Mouse (Mus musculus) forebrain, embryonic 12.5 days (tissue): ENCODE results near the gene Lasp1. TPM values are rescaled to one million over a fixed set of nuclear protein-coding genes. Genes with fewer than 3 reads are reported as not detected.

Experiments used
- ATAC-seq: fragments of 200-750 bp; cut with Nextera tagmentation; 2 replicates; pipeline ENCODE4 v1.8.0; 2017; ENCODE audit warnings: moderate TSS enrichment; ENCODE audit not compliant: low FRiP score
- H3K27ac ChIP-seq: fragments of 300-500 bp; sonication (generic); 2 replicates; pipeline ENCODE4 v1.5.1; 2016; ENCODE audit warnings: mild to moderate bottlenecking
- H3K27me3 ChIP-seq: fragments of 300-500 bp; sonication (generic); 2 replicates; pipeline ENCODE4 v1.6.1; 2016; ENCODE audit warnings: mild to moderate bottlenecking
- H3K36me3 ChIP-seq: fragments of 300-500 bp; sonication (generic); replicated peaks from 2 replicates; pipeline ENCODE4 v1.6.1; 2016; ENCODE audit warnings: mild to moderate bottlenecking
- H3K4me1 ChIP-seq: fragments of 300-500 bp; sonication (generic); 2 replicates; pipeline ENCODE4 v1.6.1; 2016
- H3K4me2 ChIP-seq: fragments of 300-500 bp; sonication (generic); 2 replicates; pipeline ENCODE4 v1.6.1; 2016; ENCODE audit warnings: mild to moderate bottlenecking, moderate library complexity
- H3K4me3 ChIP-seq: fragments of 300-500 bp; sonication (generic); replicated peaks from 2 replicates; pipeline ENCODE4 v1.5.1; 2016; ENCODE audit warnings: mild to moderate bottlenecking
- H3K9ac ChIP-seq: fragments of 300-500 bp; sonication (generic); 2 replicates; pipeline ENCODE4 v1.6.1; 2016; ENCODE audit warnings: mild to moderate bottlenecking
- H3K9me3 ChIP-seq: fragments of 300-500 bp; sonication (generic); 2 replicates; pipeline ENCODE4 v1.6.1; 2016
- WGBS: fragments of 180-500 bp; shearing (Covaris S2); methylation state at CpG from one replicate; pipeline ENCODE4 v1.1.7; 2016; 5-methylcytosine and 5-hydroxymethylcytosine counted together
- polyA plus RNA-seq: library from polyadenylated mRNA; unstranded; fragments of >200 nt; fragmentation: Nextera tagmentation; extraction: Ambion mirVana; gene quantifications from 2 replicates; pipeline ENCODE4 v1.2.1, GENCODE M21; 2016

Gene Lasp1
- polyA plus RNA-seq, 1 experiment from 2014 or later = 103 TPM

DNA sequence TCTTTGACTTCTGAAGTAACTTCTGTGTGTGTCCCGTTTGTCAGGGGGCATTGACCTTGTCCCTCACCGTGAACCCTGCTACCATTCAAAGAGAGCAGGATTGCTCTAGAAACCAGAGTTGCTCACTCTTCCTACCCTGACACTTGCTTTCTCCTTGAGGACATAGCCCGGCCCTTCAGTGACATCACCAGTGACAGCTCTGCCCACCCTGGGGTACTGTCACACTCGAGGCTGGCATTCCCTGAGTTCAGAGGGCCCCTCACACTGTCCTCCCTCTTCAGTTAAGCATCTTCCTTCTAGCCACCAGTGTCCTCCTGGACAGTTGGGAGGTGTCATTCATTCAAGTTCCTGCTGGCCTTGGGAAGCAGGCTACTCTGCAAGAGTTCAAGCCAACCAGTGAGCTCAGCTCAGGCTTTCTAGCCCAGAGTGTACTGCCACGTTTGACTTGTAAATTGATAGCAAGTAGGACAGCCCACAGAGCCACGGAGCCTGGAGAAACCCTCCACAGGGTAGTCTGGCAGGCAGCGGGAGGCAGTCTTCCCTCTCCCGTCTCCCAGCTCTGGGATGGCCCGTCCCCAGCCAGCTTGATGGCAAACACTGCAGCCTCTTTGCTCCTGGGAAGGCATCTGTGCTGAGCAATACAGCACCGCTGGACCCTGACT is 40.1 kb downstream of the Lasp1 start:
- Histone ChIP-seq H3K9me3 (no peaks in the 10 kb centered on the region), H3K27ac (peak overlapping the region; percentile 36; the same call in 1 of the 2 replicates), H3K4me3 (no peak overlapping the region), H3K9ac (0 out of 2 replicates have a peak overlapping the region, but pooled peaks have one; percentile 14), H3K4me1 (peaks cover 14% of the 10 kb centered on the region), H3K4me2 (no peak overlapping the region), H3K36me3 (peaks cover 42% of the 10 kb centered on the region), H3K27me3 (no peaks in the 10 kb centered on the region)
- WGBS = 41% methylated on average over 10 of the region's 10 CpGs
- no peak for ATAC-seq

DNA sequence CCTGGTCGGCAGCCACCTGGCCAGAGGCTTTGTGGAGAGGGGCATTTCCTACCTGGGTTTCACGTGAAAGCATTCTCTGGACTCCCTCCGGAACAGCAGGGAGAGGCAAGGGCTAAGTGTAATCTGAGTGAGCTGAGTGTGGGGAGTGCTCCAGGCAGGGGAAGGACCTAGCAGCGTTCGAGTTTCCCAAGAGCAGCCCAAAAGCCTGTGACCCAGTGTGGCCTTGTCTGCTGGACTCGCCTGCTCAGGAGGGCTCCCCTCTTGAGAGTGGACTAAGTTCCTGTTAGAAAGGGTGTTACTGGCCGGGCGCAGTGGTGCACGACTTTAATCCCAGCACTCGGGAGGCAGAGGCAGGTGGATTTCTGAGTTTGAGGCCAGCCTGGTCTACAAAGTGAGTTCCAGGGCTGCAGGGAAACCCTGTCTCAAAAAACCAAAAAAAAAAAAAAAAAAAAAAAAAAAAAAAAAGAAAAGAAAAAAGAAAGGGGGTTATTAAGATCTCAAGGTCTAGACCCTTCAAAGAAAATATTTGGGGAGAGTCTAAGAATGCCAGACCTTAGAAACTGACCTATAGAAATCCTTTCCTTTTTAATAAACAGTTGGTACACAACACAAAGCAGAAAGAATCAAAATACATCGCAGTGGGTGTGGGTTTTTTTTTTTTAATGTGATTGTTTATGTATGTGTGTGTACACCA is 40.8 kb downstream of the Lasp1 start:
- H3K27me3 ChIP-seq = no peaks in the 10 kb centered on the region
- peak overlapping the region; percentile 36; the same call in 1 of the 2 replicates for H3K27ac ChIP-seq
- ATAC-seq = no peak
- H3K4me1 ChIP-seq = peaks cover 14% of the 10 kb centered on the region
- H3K9me3 ChIP-seq = no peaks in the 10 kb centered on the region
- 57% methylated on average over 11 of the region's 11 CpGs for WGBS
- no peak overlapping the region for H3K4me2 ChIP-seq
- no peak overlapping the region for H3K4me3 ChIP-seq
- H3K9ac ChIP-seq = 0 out of 2 replicates have a peak overlapping the region, but pooled peaks have one; percentile 14
- H3K36me3 ChIP-seq = peaks cover 35% of the 10 kb centered on the region

DNA sequence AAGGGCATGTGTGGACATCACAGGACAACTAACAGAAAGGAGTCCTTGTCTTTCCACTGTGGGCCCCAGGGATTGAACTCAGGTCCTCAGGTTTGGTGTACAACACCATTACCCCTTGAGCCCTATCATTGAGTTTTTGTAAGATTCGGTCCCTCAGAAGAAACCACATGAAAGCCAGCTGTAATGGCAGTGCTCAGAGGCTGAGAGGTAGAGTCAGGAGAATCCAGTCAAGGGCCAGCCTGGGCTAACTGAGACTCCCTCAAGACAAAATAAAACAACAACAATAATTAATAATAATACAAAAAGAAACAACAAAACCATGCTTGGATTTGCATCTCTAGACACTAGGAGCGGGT is 41.3 kb downstream of the Lasp1 start:
- peak overlapping the region; percentile 54; the same call in 1 of the 2 replicates for H3K4me3 ChIP-seq
- peak overlapping the region; percentile 70; the same call in 1 of the 2 replicates for H3K9ac ChIP-seq
- WGBS = 65% methylated on average over 2 of the region's 2 CpGs
- peak overlapping the region; percentile 91 for H3K27ac ChIP-seq
- peak overlapping the region; percentile 65 for H3K4me2 ChIP-seq
- no peaks in the 10 kb centered on the region for H3K27me3 ChIP-seq
- no peak for ATAC-seq
- no peaks in the 10 kb centered on the region for H3K9me3 ChIP-seq
- peaks cover 14% of the 10 kb centered on the region for H3K4me1 ChIP-seq
- peaks cover 30% of the 10 kb centered on the region for H3K36me3 ChIP-seq

DNA sequence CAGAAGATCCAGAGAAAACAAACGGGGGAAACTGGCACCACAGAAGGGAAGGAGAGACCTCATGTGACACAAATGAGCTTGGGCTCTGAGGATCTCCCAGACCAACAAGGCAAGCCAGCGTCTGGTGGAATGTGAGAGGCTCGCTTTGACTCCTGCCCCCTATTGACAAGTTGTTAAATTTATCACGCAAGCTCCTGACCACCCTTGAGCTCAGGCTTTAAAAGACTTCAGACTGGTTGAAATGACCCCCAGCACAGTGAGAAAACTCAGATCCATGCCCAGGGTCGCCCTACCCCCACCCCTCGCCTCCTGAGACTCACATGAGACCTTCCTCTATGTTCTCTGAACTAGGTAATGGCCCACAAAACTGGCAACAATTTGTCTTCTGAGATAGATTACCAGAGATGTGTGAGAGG is 41.7 kb downstream of the Lasp1 start, which contains the start of gene B230217C12Rik:
B230217C12Rik (plus strand) TSS at position 242 of the 416 bp plus-strand sequence.
- peak within 1 kb of the TSS; percentile 91 for H3K27ac ChIP-seq
- H3K9me3 ChIP-seq = no peaks in the 10 kb centered on the region
- peak within 1 kb of the TSS; percentile 54 for H3K4me3 ChIP-seq
- peaks cover 14% of the 10 kb centered on the region for H3K4me1 ChIP-seq
- ATAC-seq = peak; percentile 62
- H3K9ac ChIP-seq = peak within 1 kb of the TSS; percentile 70
- under 1% methylated on average over 6 of the region's 6 CpGs for WGBS
- H3K4me2 ChIP-seq = peak within 1 kb of the TSS; percentile 65
- no peaks in the 10 kb centered on the region for H3K27me3 ChIP-seq
- H3K36me3 ChIP-seq = peaks cover 25% of the 10 kb centered on the region

DNA sequence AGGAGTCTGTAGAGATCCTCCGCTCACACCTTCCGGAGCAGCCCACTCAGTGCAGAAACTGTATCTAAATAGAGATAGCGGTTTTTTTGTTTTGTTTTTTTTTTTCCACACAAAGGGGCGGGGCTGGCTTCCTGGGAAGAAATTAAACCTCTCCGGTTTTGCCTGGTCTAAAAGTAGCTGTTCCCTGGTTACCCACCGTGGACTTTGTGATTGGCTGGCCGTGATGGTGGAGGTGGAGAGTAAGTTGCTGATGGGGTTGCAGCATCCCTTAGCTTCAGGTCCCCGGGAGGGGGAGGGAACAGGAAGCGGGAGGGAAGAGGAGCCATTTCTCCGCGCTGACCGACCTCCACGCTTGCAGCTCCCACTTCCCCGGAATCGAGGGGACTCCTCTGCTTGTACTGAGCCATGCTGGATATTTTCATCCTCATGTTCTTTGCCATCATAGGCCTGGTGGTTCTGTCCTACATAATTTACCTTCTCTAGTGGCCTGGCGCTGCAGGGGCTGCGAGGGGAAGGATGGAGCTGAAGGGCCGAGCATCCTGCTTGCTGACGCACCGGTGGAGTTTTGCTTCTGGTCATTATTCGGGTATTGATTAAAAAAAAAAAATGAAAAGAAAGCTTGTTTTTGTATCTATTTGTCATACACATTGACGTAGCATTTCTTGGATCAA is 42.3 kb downstream of the Lasp1 start:
- H3K27me3 ChIP-seq = no peaks in the 10 kb centered on the region
- H3K4me1 ChIP-seq = peaks cover 14% of the 10 kb centered on the region
- H3K9ac ChIP-seq = peak overlapping the region; percentile 70
- ATAC-seq = peak; percentile 88
- WGBS = 1% methylated on average over 22 of the region's 22 CpGs
- H3K27ac ChIP-seq = peak overlapping the region; percentile 91
- peak overlapping the region; percentile 54 for H3K4me3 ChIP-seq
- no peaks in the 10 kb centered on the region for H3K9me3 ChIP-seq
- peaks cover 20% of the 10 kb centered on the region for H3K36me3 ChIP-seq
- peak overlapping the region; percentile 65 for H3K4me2 ChIP-seq

DNA sequence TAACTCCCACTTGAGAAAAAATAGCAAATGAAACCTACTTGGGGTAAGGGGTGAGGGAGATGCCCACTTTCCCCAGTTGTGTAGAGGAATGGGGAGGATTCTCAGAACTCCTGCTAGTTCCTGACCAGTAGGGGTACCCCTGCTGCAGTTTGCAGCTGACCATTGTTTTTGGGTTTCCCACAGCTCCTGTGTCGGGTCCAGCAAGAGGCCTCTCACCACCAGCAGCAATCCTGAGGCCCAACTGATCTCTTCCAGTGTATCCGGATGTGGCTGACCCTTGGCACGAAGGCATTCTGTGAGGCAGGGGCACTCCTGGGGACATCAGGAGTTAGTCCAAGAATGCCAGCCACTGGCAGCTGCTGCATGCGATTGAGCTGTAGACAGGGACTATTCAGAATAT is 43.2 kb downstream of the Lasp1 start:
- peaks cover 14% of the 10 kb centered on the region for H3K4me1 ChIP-seq
- H3K4me2 ChIP-seq = peak overlapping the region; percentile 65
- H3K9me3 ChIP-seq = no peaks in the 10 kb centered on the region
- peak overlapping the region; percentile 54 for H3K4me3 ChIP-seq
- no peak for ATAC-seq
- peaks cover 11% of the 10 kb centered on the region for H3K36me3 ChIP-seq
- peak overlapping the region; percentile 69; the same call in 1 of the 2 replicates for H3K27ac ChIP-seq
- peak overlapping the region; percentile 36; the same call in 1 of the 2 replicates for H3K9ac ChIP-seq
- no peaks in the 10 kb centered on the region for H3K27me3 ChIP-seq
- 32% methylated on average over 4 of the region's 4 CpGs for WGBS

DNA sequence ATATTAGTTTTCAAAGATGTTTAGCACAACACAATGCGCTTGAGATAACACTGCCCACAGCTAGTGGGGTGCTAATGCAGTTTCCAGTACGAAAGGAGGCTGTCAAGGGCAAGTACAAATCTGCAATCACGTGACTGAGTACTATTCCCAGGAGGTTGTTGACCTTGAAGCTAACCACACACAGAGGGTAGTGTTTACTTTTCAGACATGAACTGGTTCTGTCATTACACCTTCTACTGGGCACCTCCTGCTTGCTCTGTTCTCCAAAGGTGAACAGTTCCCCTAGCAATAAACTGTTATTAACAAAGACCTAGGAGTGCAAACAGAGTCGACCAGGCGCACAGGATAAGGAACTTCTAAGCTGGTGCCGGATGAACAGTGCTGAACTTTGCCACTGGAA is 51.6 kb downstream of the Lasp1 start:
- no peak overlapping the region for H3K4me2 ChIP-seq
- WGBS = 78% methylated on average over 6 of the region's 6 CpGs
- H3K4me3 ChIP-seq = no peak overlapping the region
- no peak overlapping the region for H3K27ac ChIP-seq
- H3K36me3 ChIP-seq = no peaks in the 10 kb centered on the region
- no peaks in the 10 kb centered on the region for H3K27me3 ChIP-seq
- no peak for ATAC-seq
- no peaks in the 10 kb centered on the region for H3K9me3 ChIP-seq
- no peak overlapping the region for H3K9ac ChIP-seq
- H3K4me1 ChIP-seq = no peaks in the 10 kb centered on the region

DNA sequence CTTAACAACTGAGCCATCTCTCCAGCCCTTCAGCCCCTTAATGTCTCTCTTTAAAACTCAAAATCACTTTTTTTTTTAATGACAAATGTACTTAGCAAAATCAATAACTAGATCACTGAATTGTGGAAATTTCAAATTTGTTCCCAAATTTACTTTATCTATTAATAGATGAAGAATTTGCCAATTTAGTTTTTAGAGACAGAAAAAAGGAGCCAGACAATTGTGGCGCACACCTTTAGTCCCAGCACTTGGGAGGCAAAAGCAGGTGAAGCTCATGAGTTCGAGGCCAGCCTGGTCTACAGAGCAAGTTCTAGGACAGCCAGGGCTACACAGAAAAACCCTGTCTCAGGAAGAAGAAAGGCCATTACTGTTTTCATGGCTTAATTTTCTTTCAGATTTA is 52.8 kb downstream of the Lasp1 start:
- no peaks in the 10 kb centered on the region for H3K4me1 ChIP-seq
- no peaks in the 10 kb centered on the region for H3K27me3 ChIP-seq
- no peak for ATAC-seq
- no peak overlapping the region for H3K4me2 ChIP-seq
- no peak overlapping the region for H3K27ac ChIP-seq
- WGBS = 89% methylated on average over 2 of the region's 2 CpGs
- H3K36me3 ChIP-seq = no peaks in the 10 kb centered on the region
- no peak overlapping the region for H3K4me3 ChIP-seq
- H3K9ac ChIP-seq = no peak overlapping the region
- H3K9me3 ChIP-seq = no peaks in the 10 kb centered on the region

DNA sequence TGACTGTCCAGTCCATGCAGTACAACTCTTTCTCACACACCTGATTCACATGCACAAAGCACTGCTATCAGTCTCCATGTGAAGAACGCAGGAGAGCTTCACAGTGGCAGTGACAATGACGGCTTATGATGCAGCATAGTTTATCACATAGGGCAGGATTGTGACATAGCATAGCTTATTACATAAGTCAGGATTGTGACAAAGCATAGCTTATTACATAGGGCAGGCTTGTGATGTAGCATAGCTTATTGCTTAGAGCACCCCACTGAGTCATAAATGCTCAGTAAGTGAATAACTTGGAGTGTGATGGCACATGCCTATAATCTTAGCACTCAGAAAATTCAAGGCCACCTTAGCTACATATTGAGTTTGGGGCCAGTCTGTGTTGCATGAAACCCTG is 56.7 kb downstream of the Lasp1 start:
- H3K27ac ChIP-seq = no peak overlapping the region
- WGBS = 97% methylated on average over 2 of the region's 2 CpGs
- no peak for ATAC-seq

DNA sequence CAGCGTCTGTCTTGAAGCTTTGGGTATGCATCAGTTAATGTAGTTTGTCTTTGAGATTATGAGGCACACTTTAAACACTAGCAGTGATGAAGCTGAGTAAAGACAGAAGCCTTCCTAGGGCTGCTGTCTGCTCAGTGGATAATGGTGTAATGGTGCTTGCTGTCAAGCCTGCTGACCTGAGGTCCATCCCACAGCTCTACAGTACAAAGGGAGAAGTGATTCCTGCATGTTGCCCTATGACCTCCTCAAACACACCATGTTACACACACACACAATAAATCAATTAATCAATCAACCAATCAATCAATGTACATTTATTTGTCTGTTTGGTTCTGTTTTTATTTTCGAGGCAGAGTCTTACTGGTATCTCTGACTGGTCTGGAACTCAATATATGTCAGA is 63.3 kb downstream of the Lasp1 start:
- H3K27ac ChIP-seq = no peak overlapping the region
- no peaks in the 10 kb centered on the region for H3K27me3 ChIP-seq
- WGBS = 91% methylated on average over 2 of the region's 2 CpGs
- H3K4me2 ChIP-seq = no peak overlapping the region
- H3K9me3 ChIP-seq = no peaks in the 10 kb centered on the region
- H3K4me1 ChIP-seq = no peaks in the 10 kb centered on the region
- H3K4me3 ChIP-seq = no peak overlapping the region
- H3K36me3 ChIP-seq = no peaks in the 10 kb centered on the region
- ATAC-seq = no peak
- no peak overlapping the region for H3K9ac ChIP-seq

More for the DNA sequence above, 56.7 kb downstream of the Lasp1 start:
- Histone ChIP-seq H3K9ac (no peak overlapping the region), H3K9me3 (no peaks in the 10 kb centered on the region), H3K36me3 (no peaks in the 10 kb centered on the region), H3K27me3 (no peaks in the 10 kb centered on the region), H3K4me3 (no peak overlapping the region), H3K4me1 (no peaks in the 10 kb centered on the region), H3K4me2 (no peak overlapping the region)

DNA sequence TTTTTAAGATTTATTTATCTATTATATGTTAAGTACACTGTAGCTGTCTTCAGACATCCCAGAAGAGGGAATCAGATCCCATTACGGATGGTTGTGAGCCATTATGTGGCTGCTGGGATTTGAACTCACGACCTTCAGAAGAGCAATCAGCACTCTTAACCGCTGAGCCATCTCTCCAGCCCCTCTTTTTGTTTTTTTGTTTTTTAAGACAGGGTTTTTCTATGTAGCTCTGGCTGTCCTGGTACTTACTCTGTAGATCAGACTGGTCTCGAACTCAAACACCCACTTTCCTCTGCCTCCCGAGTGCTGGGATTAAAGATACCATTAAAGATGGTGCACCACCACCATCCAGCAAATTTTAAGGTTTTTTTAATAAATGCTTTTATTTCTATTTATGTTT is 66.6 kb downstream of the Lasp1 start:
- H3K4me1 ChIP-seq = no peaks in the 10 kb centered on the region
- no peaks in the 10 kb centered on the region for H3K9me3 ChIP-seq
- H3K4me3 ChIP-seq = no peak overlapping the region
- H3K4me2 ChIP-seq = no peak overlapping the region
- H3K9ac ChIP-seq = no peak overlapping the region
- 90% methylated on average over 5 of the region's 5 CpGs for WGBS
- H3K27ac ChIP-seq = no peak overlapping the region
- no peaks in the 10 kb centered on the region for H3K27me3 ChIP-seq
- ATAC-seq = no peak
- H3K36me3 ChIP-seq = no peaks in the 10 kb centered on the region

DNA sequence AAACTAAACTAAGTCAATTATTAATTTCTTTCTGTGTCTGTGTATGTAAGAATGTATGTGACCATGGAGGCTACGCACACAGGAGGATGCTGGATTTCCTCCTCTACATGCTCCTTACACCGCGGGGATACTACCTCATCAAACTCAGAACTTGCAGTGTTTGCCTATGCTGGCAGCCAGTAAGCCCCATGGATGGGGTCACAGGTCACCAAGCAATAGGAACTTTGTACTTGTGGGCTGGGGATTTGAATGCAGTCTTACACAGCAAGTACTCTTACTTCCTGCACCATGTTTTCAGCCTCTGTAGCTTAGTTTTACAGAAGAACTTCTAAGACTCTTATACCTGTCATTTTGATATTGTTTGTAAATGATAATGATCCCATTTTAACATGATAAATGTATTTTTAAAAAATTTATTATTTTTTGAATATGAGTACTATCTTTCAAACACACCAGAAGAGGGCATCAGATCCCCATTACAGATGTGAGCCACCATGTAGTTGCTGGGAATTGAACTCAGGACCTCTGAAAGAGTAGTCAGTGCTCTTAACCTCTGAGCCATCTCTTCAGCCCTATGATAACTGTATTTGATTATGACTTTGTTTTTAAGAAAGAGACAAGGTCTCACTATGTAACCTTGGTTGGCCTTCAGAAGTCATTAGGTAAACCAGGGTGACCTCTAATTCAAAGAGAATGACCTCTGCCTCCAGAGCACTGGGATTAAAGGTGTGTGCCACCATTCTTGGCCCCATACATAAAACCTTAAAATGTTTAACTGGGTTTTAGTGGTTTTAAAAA is 67.5 kb downstream of the Lasp1 start:
- WGBS = 96% methylated on average over 3 of the region's 3 CpGs
- Histone ChIP-seq H3K4me3 (no peak overlapping the region), H3K36me3 (no peaks in the 10 kb centered on the region), H3K4me2 (no peak overlapping the region), H3K27me3 (no peaks in the 10 kb centered on the region), H3K27ac (no peak overlapping the region), H3K9ac (no peak overlapping the region), H3K9me3 (no peaks in the 10 kb centered on the region), H3K4me1 (no peaks in the 10 kb centered on the region)
- no peak for ATAC-seq
